Mouse (Mus musculus): Measurements from ENCODE around the gene Iqcj. TPM values are rescaled to one million over a fixed set of nuclear protein-coding genes. Genes with fewer than 3 reads are reported as not detected.

Gene Iqcj
- polyA plus RNA-seq (2011; ENCODE audit: insufficient read length, low read depth, missing spikeins): not detected in 2 replicates

DNA sequence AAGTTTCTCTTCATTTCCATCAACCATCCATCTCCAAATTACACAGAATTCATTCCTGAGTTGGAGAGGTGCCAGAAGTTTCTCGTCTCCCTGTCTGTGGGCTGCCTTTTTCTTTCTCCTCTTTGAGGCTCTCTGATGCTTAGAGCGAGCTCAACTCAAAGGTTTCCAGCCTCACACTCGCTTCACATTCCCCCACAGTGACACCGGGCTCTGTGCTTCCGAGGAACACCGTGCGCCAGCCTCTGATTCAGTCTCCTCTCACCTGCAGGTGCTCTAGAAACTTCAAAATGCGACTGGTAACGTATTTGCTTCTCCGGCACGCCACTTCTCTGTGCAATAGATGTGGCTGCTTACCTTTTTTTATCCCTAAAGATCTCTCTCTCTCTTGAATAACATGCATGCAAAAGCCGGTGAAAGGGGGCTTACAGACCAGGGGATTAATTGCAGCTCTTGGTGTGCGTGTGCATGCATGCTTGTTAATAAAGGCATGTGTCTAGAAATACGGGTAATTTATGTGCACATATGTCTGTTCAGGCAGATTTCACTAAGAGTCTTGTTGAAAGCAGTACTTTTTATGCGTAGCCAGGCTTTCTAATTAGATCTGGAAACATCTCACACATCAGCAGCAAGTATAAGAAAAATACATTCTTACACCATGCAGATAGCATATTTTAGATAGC, at the start of gene Iqcj, which contains the start of gene Iqschfp:
TSS of gene Iqcj (plus strand) at position 195 of the 680 bp plus-strand sequence.
TSS of gene Iqschfp (plus strand) at position 207 of the 680 bp plus-strand sequence.
- no peak within 1 kb of the TSS for H3K4me3 ChIP-seq (ENCODE audit: insufficient read depth, low read length)
- no peaks in the 10 kb centered on the region for H3K4me1 ChIP-seq (ENCODE audit: control insufficient read depth, insufficient read depth, low read length)
- TF ChIP-seq CTCF (IDR thresholded peaks at IDR 0.05; ENCODE audit: borderline replicate concordance, insufficient read depth, low read length) (no peak), POLR2A (IDR thresholded peaks at IDR 0.05; ENCODE audit: low read depth, low read length) (no peak)
- H3K27ac ChIP-seq (ENCODE audit: insufficient read depth, low read length): no peak within 1 kb of the TSS

DNA sequence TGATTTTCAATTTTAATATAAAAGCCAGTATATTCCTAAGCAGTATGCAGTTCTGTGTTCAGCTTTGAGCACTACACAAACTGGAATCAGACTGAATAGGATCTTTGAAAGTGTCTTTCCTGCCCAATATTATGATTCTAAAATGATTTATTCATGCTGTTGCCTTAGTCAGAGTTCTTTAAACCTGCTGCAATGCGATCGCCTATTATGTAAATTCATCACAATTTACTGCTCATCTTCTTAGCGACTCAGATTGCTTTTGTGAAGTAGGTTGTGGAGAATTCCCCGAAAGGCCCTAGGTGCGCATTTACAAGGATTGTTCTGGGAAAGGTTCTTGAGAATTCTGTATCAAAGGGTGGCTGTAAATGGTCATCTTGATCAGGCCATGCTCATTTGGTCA, 39.6 kb upstream of the Iqcj start:
- H3K4me1 ChIP-seq (ENCODE audit: control insufficient read depth, insufficient read depth, low read length): no peaks in the 10 kb centered on the region
- no peak overlapping the region for H3K27ac ChIP-seq (ENCODE audit: insufficient read depth, low read length)
- H3K4me3 ChIP-seq (ENCODE audit: insufficient read depth, low read length): no peak overlapping the region
- TF ChIP-seq POLR2A (IDR thresholded peaks at IDR 0.05; ENCODE audit: low read depth, low read length) (no peak), CTCF (IDR thresholded peaks at IDR 0.05; ENCODE audit: borderline replicate concordance, insufficient read depth, low read length) (no peak)

DNA sequence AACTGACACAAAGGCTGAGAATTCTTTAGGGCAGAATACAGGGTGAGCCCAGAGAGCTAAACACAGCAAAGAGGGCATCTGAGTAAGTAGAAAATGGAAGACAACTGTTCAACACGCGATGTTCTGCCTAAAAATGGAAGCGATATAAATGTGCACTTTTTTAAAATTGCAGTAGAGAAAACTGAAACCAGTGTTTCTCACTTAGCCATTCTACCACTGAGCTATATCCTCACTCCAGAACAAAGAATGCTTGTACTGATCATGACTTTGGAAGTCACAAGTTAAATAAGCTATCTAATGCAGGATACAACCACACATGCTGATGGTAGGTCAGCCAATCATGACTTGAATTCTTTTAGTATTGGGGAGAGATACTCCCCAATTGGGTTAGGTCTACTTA, 30.5 kb upstream of the Iqcj start:
- no peaks in the 10 kb centered on the region for H3K4me1 ChIP-seq (ENCODE audit: control insufficient read depth, insufficient read depth, low read length)
- H3K4me3 ChIP-seq (ENCODE audit: insufficient read depth, low read length): no peak overlapping the region
- TF ChIP-seq CTCF (IDR thresholded peaks at IDR 0.05; ENCODE audit: borderline replicate concordance, insufficient read depth, low read length) (no peak), POLR2A (IDR thresholded peaks at IDR 0.05; ENCODE audit: low read depth, low read length) (no peak)
- H3K27ac ChIP-seq (ENCODE audit: insufficient read depth, low read length): no peak overlapping the region

DNA sequence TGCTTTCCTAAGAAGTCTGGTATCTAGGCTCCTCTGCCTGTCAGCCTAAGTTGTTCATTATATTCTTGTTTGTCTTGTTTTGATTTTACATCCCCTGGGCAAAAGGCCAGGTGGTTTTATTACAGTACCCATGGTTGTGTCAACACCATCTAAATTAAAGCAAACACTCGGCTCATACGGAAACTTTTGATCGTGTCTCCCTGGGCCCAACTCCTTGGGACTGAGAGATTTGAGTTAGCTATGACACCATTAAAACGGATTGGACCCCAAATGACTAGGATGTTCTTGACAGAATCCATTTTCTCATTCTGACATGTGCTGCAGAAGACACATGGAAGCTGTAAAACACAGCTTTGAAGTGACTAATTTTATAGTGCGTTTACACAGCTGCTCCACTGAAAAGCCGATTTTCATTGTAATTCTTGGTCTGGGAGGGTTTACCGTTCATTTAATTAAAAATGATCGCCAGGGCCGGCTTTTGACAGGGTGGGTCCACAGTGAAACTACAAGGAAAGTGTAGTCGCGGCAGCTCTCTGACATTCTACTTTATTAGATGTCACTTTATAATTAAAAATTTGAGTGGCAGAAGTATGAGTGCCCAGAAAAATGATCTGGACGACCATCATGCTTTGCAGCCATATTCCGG, 24.5 kb upstream of the Iqcj start:
- Histone ChIP-seq H3K27ac (ENCODE audit: insufficient read depth, low read length) (no peak overlapping the region), H3K4me3 (ENCODE audit: insufficient read depth, low read length) (no peak overlapping the region), H3K4me1 (ENCODE audit: control insufficient read depth, insufficient read depth, low read length) (no peaks in the 10 kb centered on the region)
- TF ChIP-seq CTCF (IDR thresholded peaks at IDR 0.05; ENCODE audit: borderline replicate concordance, insufficient read depth, low read length) (no peak), POLR2A (IDR thresholded peaks at IDR 0.05; ENCODE audit: low read depth, low read length) (no peak)

DNA sequence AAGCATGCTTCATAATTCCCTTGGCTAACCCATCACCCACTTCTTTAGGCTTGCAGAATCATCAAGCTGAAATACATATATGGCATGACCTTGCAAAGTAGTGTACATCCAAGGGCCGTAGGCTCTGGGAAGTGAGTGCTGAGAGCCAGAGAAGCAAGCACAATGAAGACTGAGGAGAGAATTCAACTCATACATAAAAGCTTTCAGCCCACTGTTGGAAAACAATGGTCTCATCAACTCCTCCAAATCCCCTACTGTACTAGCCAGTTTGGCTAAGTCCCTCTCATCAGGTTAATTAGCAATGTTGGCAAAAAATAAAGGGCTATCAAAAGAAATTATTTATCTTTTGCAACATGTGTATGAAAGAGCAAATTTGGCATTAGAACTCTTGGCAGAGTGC, 22.6 kb upstream of the Iqcj start:
- no peak overlapping the region for H3K4me3 ChIP-seq (ENCODE audit: insufficient read depth, low read length)
- H3K27ac ChIP-seq (ENCODE audit: insufficient read depth, low read length): no peak overlapping the region
- TF ChIP-seq POLR2A (IDR thresholded peaks at IDR 0.05; ENCODE audit: low read depth, low read length): no peak
- TF ChIP-seq CTCF (IDR thresholded peaks at IDR 0.05; ENCODE audit: borderline replicate concordance, insufficient read depth, low read length): no peak
- no peaks in the 10 kb centered on the region for H3K4me1 ChIP-seq (ENCODE audit: control insufficient read depth, insufficient read depth, low read length)

DNA sequence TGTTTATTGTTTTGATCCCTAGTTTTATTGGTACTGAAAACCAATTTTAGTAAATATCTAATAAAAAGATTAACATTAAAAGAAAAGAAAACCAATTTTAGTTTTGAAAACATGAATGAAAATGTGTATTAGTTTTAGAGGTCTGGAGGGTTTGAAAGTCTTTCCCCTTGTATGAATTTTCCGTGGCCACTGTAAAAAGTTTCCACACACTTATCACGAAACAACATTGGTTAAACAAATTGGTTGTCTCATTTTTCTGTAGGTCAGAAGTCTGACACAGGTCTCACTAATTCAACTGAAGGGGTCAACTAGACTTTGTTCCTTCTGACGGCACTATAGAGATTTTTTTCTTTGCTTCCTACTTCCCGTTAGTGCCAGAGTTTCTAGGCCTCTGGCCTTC, 14.8 kb upstream of the Iqcj start:
- no peak for TF ChIP-seq POLR2A (IDR thresholded peaks at IDR 0.05; ENCODE audit: low read depth, low read length)
- no peak for TF ChIP-seq CTCF (IDR thresholded peaks at IDR 0.05; ENCODE audit: borderline replicate concordance, insufficient read depth, low read length)
- Histone ChIP-seq H3K4me1 (ENCODE audit: control insufficient read depth, insufficient read depth, low read length) (no peaks in the 10 kb centered on the region), H3K4me3 (ENCODE audit: insufficient read depth, low read length) (no peak overlapping the region)

DNA sequence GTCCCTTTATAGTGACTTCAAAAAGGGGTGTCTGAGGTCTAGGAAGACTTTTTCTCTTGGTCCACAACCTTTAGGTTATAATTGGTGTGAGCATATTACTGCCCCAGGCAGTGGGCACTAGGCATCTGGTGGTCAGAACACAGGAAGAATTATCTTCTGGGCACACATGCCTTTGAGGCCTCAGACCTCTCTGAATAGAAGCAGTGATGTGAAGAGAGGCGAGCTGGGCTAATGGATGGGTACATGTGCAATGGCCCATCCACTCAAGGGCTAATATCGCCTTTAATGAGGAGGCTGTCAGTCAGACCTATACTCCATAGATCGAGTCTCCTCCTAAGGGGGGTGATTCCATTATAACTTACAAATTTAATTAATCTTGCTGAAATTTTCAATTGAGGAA, 7.7 kb upstream of the Iqcj start:
- H3K4me3 ChIP-seq (ENCODE audit: insufficient read depth, low read length): no peak overlapping the region
- no peak overlapping the region for H3K27ac ChIP-seq (ENCODE audit: insufficient read depth, low read length)
- TF ChIP-seq POLR2A (IDR thresholded peaks at IDR 0.05; ENCODE audit: low read depth, low read length) (no peak), CTCF (IDR thresholded peaks at IDR 0.05; ENCODE audit: borderline replicate concordance, insufficient read depth, low read length) (no peak)
- H3K4me1 ChIP-seq (ENCODE audit: control insufficient read depth, insufficient read depth, low read length): no peaks in the 10 kb centered on the region

More for the DNA sequence above, 14.8 kb upstream of the Iqcj start:
- no peak overlapping the region for H3K27ac ChIP-seq (ENCODE audit: insufficient read depth, low read length)

DNA sequence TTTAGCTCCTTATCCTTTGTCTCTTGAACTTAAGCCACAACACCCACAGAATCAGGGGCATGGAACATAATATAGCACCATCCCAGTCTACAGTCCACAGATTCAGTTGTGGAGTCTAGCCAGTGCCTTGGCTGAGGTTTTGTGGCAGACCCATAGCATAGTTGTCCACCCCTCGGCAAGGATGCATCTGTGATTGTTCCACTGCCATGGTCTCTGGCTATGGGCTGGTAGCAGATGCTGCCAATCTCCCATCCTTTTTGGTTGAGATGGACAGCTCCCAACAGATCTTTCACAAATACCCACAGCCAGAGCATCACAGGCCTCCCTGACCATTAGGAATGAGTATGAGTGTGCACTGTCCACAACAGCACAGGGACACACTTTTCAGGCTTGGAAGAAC, 5.8 kb upstream of the Iqcj start:
- no peaks in the 10 kb centered on the region for H3K4me1 ChIP-seq (ENCODE audit: control insufficient read depth, insufficient read depth, low read length)
- TF ChIP-seq CTCF (IDR thresholded peaks at IDR 0.05; ENCODE audit: borderline replicate concordance, insufficient read depth, low read length) (no peak), POLR2A (IDR thresholded peaks at IDR 0.05; ENCODE audit: low read depth, low read length) (no peak)
- no peak overlapping the region for H3K27ac ChIP-seq (ENCODE audit: insufficient read depth, low read length)
- no peak overlapping the region for H3K4me3 ChIP-seq (ENCODE audit: insufficient read depth, low read length)

DNA sequence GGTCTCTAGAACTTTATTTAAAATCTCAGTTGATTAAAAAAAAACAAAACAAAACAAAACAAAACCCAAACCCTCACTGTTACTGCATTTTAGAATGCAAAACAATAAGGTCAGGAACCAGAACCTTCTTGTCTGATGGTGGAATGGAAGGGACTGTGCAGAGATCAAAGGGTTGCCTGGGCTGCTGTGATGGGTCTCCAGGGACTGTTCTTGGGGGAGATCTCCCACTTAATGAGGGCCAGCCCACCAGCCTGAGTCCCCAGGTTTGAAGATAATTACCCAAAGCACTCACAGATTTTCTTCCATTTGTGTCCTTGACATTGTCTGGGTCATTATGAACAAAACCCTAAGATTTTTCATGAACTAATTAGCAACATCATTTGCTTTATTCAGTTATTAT, 4.8 kb upstream of the Iqcj start:
- Histone ChIP-seq H3K27ac (ENCODE audit: insufficient read depth, low read length) (no peak overlapping the region), H3K4me3 (ENCODE audit: insufficient read depth, low read length) (no peak overlapping the region), H3K4me1 (ENCODE audit: control insufficient read depth, insufficient read depth, low read length) (no peaks in the 10 kb centered on the region)
- TF ChIP-seq POLR2A (IDR thresholded peaks at IDR 0.05; ENCODE audit: low read depth, low read length) (no peak), CTCF (IDR thresholded peaks at IDR 0.05; ENCODE audit: borderline replicate concordance, insufficient read depth, low read length) (no peak)

DNA sequence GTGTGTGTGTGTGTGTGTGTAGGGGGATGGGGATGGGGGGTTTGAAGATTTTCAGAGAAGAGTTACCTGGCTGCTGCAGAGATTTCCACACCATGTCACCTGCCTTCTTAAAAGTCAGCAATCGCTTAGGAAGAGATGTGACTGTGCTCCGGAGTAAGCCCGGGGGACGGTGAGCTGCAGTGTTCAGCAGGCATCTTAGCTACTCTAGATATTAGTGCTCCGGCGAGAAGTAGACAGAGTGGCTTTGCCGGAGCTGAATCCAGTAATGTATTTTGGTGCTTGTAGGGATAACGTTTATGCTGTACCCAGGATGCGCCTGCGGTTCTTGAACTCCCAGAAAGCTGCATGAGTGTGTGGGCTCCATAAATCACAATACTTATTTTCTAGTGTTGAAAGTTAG, 748 bp downstream of the Iqcj start:
- no peak for TF ChIP-seq POLR2A (IDR thresholded peaks at IDR 0.05; ENCODE audit: low read depth, low read length)
- TF ChIP-seq CTCF (IDR thresholded peaks at IDR 0.05; ENCODE audit: borderline replicate concordance, insufficient read depth, low read length): no peak
- H3K4me3 ChIP-seq (ENCODE audit: insufficient read depth, low read length): no peak overlapping the region
- H3K27ac ChIP-seq (ENCODE audit: insufficient read depth, low read length): no peak overlapping the region
- no peaks in the 10 kb centered on the region for H3K4me1 ChIP-seq (ENCODE audit: control insufficient read depth, insufficient read depth, low read length)
